Mouse (Mus musculus): ENCODE measurements at regions not wholly inside any gene's neighbourhood (a gene's known extent, or its start where the extent isn't known, plus 50 kb on each side); places are given as distances from the start of the nearest gene placed in this dataset.

- dilution Hi-C loops (cut with MboI; ENCODE audit: extremely low pct_ligation_motif_present, extremely low pct_unique_long_range_greater_than_20kb, low sequenced_read_pairs) (no loop called here), in situ Hi-C loops (cut with MboI; ENCODE audit: low pct_ligation_motif_present, low pct_unique_long_range_greater_than_20kb, low sequenced_read_pairs) (no loop called here)
- no peak for DNase-seq (ENCODE audit: extremely low read depth)
- H3K9ac ChIP-seq (ENCODE audit: insufficient read depth, low read depth) = no peak overlapping the region
- TF ChIP-seq MXI1 (IDR thresholded peaks at IDR 0.05; ENCODE audit: low read depth, low read length) = no peak
- TF ChIP-seq EP300 (IDR thresholded peaks at IDR 0.05; ENCODE audit: low read length) = no peak
- TF ChIP-seq ZKSCAN1 (IDR thresholded peaks at IDR 0.05; ENCODE audit: borderline replicate concordance, low read depth, low read length) = no peak
- no peak for TF ChIP-seq MAX (IDR thresholded peaks at IDR 0.05; ENCODE audit: low read length)
- TF ChIP-seq JUN (IDR thresholded peaks at IDR 0.05; ENCODE audit: insufficient read depth, low read depth, low read length) = no peak
- TF ChIP-seq CHD2 (IDR thresholded peaks at IDR 0.05; ENCODE audit: low read length) = no peak
- no peak for TF ChIP-seq ZNF384 (IDR thresholded peaks at IDR 0.05; ENCODE audit: low read depth, low read length)
- no peak for TF ChIP-seq TBP (conservative IDR thresholded peaks at IDR 0.05; ENCODE audit: low read depth, low read length)
- TF ChIP-seq MYC (IDR thresholded peaks at IDR 0.05; ENCODE audit: low read depth, low read length) = no peak
- TF ChIP-seq E2F4 (IDR thresholded peaks at IDR 0.05; ENCODE audit: insufficient replicate concordance, low read depth, low read length) = no peak
- no peak for TF ChIP-seq BHLHE40 (IDR thresholded peaks at IDR 0.05; ENCODE audit: low read depth, low read length)
- TF ChIP-seq JUND (conservative IDR thresholded peaks at IDR 0.05; ENCODE audit: low read depth, low read length) = no peak
- no peak for TF ChIP-seq CTCF (conservative IDR thresholded peaks at IDR 0.05 in 1 of 2, IDR thresholded peaks at IDR 0.05 in 1 of 2; ENCODE audit: low read depth in 2 of 2, low read length in 2 of 2)
- no peak for TF ChIP-seq MAZ (IDR thresholded peaks at IDR 0.05; ENCODE audit: low read depth, low read length)
- no peak for TF ChIP-seq MAFK (IDR thresholded peaks at IDR 0.05; ENCODE audit: insufficient replicate concordance, low read length)
- TF ChIP-seq ZMIZ1 (IDR thresholded peaks at IDR 0.05; ENCODE audit: low read depth, low read length) = no peak
- no peak for TF ChIP-seq RCOR1 (conservative IDR thresholded peaks at IDR 0.05; ENCODE audit: low read depth, low read length)
- TF ChIP-seq RAD21 (IDR thresholded peaks at IDR 0.05; ENCODE audit: low read depth, low read length) = no peak
- TF ChIP-seq USF1 (IDR thresholded peaks at IDR 0.05; ENCODE audit: low read depth, low read length) = no peak
- H3K79me2 ChIP-seq (replicated peaks; ENCODE audit: control insufficient read depth, extremely low read depth, insufficient read depth, poor library complexity, severe bottlenecking) = no peaks in the 10 kb centered on the region
- no peak overlapping the region for H3K4me2 ChIP-seq (ENCODE audit: insufficient read depth, low read depth, poor library complexity, severe bottlenecking)
- no peaks in the 10 kb centered on the region for H3K27me3 ChIP-seq (replicated peaks)
- no peak overlapping the region for H3K27ac ChIP-seq (ENCODE audit: insufficient read depth, low read depth)
- H3K4me1 ChIP-seq (ENCODE audit: control insufficient read depth in 1 of 2, insufficient read depth in 2 of 2) = peaks cover 0 to 11% of the 10 kb centered on the region in 2 experiments; a peak in 2 of 4 replicates
- no peak overlapping the region for H3K4me3 ChIP-seq (replicated peaks in 1 of 3; ENCODE audit: low read depth in 2 of 3, low read length in 2 of 3, poor library complexity in 1 of 3)
- H3K36me3 ChIP-seq (replicated peaks in 1 of 2; ENCODE audit: control insufficient read depth in 1 of 2, insufficient read depth in 1 of 2, low read length in 1 of 2) = no peaks in the 10 kb centered on the region
- no peaks in the 10 kb centered on the region for H3K9me3 ChIP-seq (replicated peaks; ENCODE audit: low read length)
These were observed 669.4 kb upstream of the Tbl1xr1 start for GRCm38 (mm10) chr3:21407077-21407476.

- Histone ChIP-seq H3K4me3 (replicated peaks in 1 of 3; ENCODE audit: low read depth in 2 of 3, low read length in 2 of 3, poor library complexity in 1 of 3) (no peak overlapping the region), H3K27ac (ENCODE audit: insufficient read depth, low read depth) (no peak overlapping the region), H3K36me3 (replicated peaks in 1 of 2; ENCODE audit: control insufficient read depth in 1 of 2, insufficient read depth in 1 of 2, low read length in 1 of 2) (no peaks in the 10 kb centered on the region), H3K27me3 (replicated peaks) (no peaks in the 10 kb centered on the region), H3K9me3 (replicated peaks; ENCODE audit: low read length) (no peaks in the 10 kb centered on the region), H3K79me2 (replicated peaks; ENCODE audit: control insufficient read depth, extremely low read depth, insufficient read depth, poor library complexity, severe bottlenecking) (no peaks in the 10 kb centered on the region), H3K4me2 (ENCODE audit: insufficient read depth, low read depth, poor library complexity, severe bottlenecking) (no peak overlapping the region), H3K4me1 (ENCODE audit: control insufficient read depth in 1 of 2, insufficient read depth in 2 of 2) (peaks cover 0 to 11% of the 10 kb centered on the region in 2 experiments; a peak in 2 of 4 replicates), H3K9ac (ENCODE audit: insufficient read depth, low read depth) (no peak overlapping the region)
- no peak for TF ChIP-seq SMC3 (IDR thresholded peaks at IDR 0.05; ENCODE audit: low read depth, low read length)
- no peak for TF ChIP-seq RCOR1 (conservative IDR thresholded peaks at IDR 0.05; ENCODE audit: low read depth, low read length)
- no peak for DNase-seq (ENCODE audit: extremely low read depth)
- dilution Hi-C loops (cut with MboI; ENCODE audit: extremely low pct_ligation_motif_present, extremely low pct_unique_long_range_greater_than_20kb, low sequenced_read_pairs) = no loop called here
- in situ Hi-C loops (cut with MboI; ENCODE audit: low pct_ligation_motif_present, low pct_unique_long_range_greater_than_20kb, low sequenced_read_pairs) = no loop called here
These were observed 664.4 kb upstream of the Tbl1xr1 start for GRCm38 (mm10) chr3:21412010-21412409.

Measured in CH12.LX (cell line).